Comparison of ENCODE assay signal across 11 mouse cellular contexts in genomic region chr6:122769771-122770759, GRCm38 (mm10). TPM values are rescaled to one million over a fixed set of nuclear protein-coding genes. Genes with fewer than 3 reads are reported as not detected.
DNase-seq lines count a peak whose midpoint lies in the region; ATAC-seq lines count a peak whose summit lies in the region.
"Had no signal": no experiment of that assay in that cellular context is flagged by ENCODE, and none has a peak within 500 bp of the region (broad histone marks: within the 10 kb centered on the region; RNA-seq: fewer than 3 reads in every experiment).

No protein-coding gene starts in this region.

- peaks cover 10% of the 10 kb centered on the region for H3K4me1 ChIP-seq in hindbrain, embryonic 12.5 days
- H3K4me1 ChIP-seq in neural tube, embryonic 15.5 days, result peaks cover 24% of the 10 kb centered on the region

- no peaks in the 10 kb centered on the region for H3K36me3 ChIP-seq in hindbrain, embryonic 12.5 days
- no peaks in the 10 kb centered on the region for H3K36me3 ChIP-seq in neural tube, embryonic 15.5 days
- H3K36me3 ChIP-seq: liver, embryonic 15.5 days had no signal

- H3K27me3 ChIP-seq in hindbrain, embryonic 12.5 days, result no peaks in the 10 kb centered on the region
- no peaks in the 10 kb centered on the region for H3K27me3 ChIP-seq in neural tube, embryonic 15.5 days (replicated peaks)
- H3K27me3 ChIP-seq: liver, embryonic 15.5 days had no signal

- H3K4me3 ChIP-seq in hindbrain, embryonic 12.5 days, result no peak overlapping the region
- no peak overlapping the region for H3K4me3 ChIP-seq in neural tube, embryonic 15.5 days (replicated peaks)
- H3K4me3 ChIP-seq: liver, embryonic 15.5 days had no signal

- H3K4me2 ChIP-seq in hindbrain, embryonic 12.5 days (replicated peaks), result no peak overlapping the region
- no peak overlapping the region for H3K4me2 ChIP-seq in neural tube, embryonic 15.5 days
- H3K4me2 ChIP-seq: liver, embryonic 15.5 days had no signal

- no peak overlapping the region for H3K27ac ChIP-seq in hindbrain, embryonic 12.5 days
- H3K27ac ChIP-seq in neural tube, embryonic 15.5 days (replicated peaks), result peak overlapping the region; percentile 42; the same call in 1 of the 2 replicates
- H3K27ac ChIP-seq: liver, embryonic 15.5 days had no signal

- H3K9me3 ChIP-seq in hindbrain, embryonic 12.5 days (replicated peaks), result no peaks in the 10 kb centered on the region
- H3K9me3 ChIP-seq in neural tube, embryonic 15.5 days (replicated peaks), result no peaks in the 10 kb centered on the region
- H3K9me3 ChIP-seq: liver, embryonic 15.5 days had no signal

- H3K9ac ChIP-seq in hindbrain, embryonic 12.5 days, result no peak overlapping the region
- H3K9ac ChIP-seq in neural tube, embryonic 15.5 days (replicated peaks), result no peak overlapping the region
- H3K9ac ChIP-seq: liver, embryonic 15.5 days had no signal

- 59% methylated on average over 10 of the region's 10 CpGs for WGBS in hindbrain, embryonic 12.5 days
- WGBS in neural tube, embryonic 15.5 days, result 56% methylated on average over 10 of the region's 10 CpGs

- DNase-seq in frontal cortex, adult 2 months (ENCODE audit: extremely low spot score in 1 of 2, low spot score in 1 of 2), result peak; percentile 31 to 58
- DNase-seq in frontal cortex, postnatal 14 days (ENCODE audit: low spot score in 2 of 2), result no peak
- peak; percentile 89 for DNase-seq in brain, adult 2 months (ENCODE audit: low read depth, low spot score)
- DNase-seq in lung, postnatal 10 days, result no peak
- no peak for DNase-seq in ovary, postnatal 36 days (ENCODE audit: low spot score)
- DNase-seq in kidney, adult 18-20 months, result no peak
- DNase-seq: gastrocnemius, postnatal 10 days; heart, postnatal 14 days had no signal

- peak; percentile 41 for ATAC-seq in hindbrain, embryonic 12.5 days (ENCODE audit: low FRiP score)
- ATAC-seq in neural tube, embryonic 15.5 days (ENCODE audit: low FRiP score), result peak; percentile 56; the same call in 1 of the 2 replicates

RNA-seq across cellular contexts. Expression of gene Slc2a3, which starts 31.4 kb away (rescaled TPM):
- 101 and 105 TPM in 2 replicates for polyA plus RNA-seq in frontal cortex, adult 2 months (2012; rRNA removed)
- 24.7 and 25.3 TPM in 2 replicates for polyA plus RNA-seq in hindbrain, embryonic 12.5 days (2016; fragmentation: Nextera tagmentation; extraction: Ambion mirVana)
- 47.9 and 50.6 TPM in 2 replicates for polyA plus RNA-seq in neural tube, embryonic 15.5 days (2015; fragmentation: Nextera tagmentation; extraction: Ambion mirVana)

RNA-seq across cellular contexts. Expression of gene Foxj2, which starts 49.6 kb away (rescaled TPM):
- polyA plus RNA-seq in frontal cortex, adult 2 months (2012; rRNA removed), result 16.4 and 17.0 TPM in 2 replicates
- 6.1 and 6.9 TPM in 2 replicates for polyA plus RNA-seq in hindbrain, embryonic 12.5 days (2016; fragmentation: Nextera tagmentation; extraction: Ambion mirVana)
- polyA plus RNA-seq in neural tube, embryonic 15.5 days (2015; fragmentation: Nextera tagmentation; extraction: Ambion mirVana), result 7.1 and 7.4 TPM in 2 replicates

Comparison
In these comparisons a context has a peak if more than half of its experiments do, and no peak if none do; other contexts are left out.
1. DNase-seq: peak in frontal cortex, adult 2 months (2 of 2) and brain, adult 2 months (single experiment); none in frontal cortex, postnatal 14 days (0 of 2), lung, postnatal 10 days (single experiment), ovary, postnatal 36 days (single experiment) and kidney, adult 18-20 months (single experiment).